Mouse (Mus musculus): ENCODE results near the gene Specc1l. TPM values are rescaled to one million over a fixed set of nuclear protein-coding genes. Genes with fewer than 3 reads are reported as not detected.
A peak's percentile ranks its signal among the peaks of the same experiment; 100 is the strongest.

The Specc1l gene
- polyA plus RNA-seq, 1 experiment from 2014 or later, result 13.3 TPM

DNA sequence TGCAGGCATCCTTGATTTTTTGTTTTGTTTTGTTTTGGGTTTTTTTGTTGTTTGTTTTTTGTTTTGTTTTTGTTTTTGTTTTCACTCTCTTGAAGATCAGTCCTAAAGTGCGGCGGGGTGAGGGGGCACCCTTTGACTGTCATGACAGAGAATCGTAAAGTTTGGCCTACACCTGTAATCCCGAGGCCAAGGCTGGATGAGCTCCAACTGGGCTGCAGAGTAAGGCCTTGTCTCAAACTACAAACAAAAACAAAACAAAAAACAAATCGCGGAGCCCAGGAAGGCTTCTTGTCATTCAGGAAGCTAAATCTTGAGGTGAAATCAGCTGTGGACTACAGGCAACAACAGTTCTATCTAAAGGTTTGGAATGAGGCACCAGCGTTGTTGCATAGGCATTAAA is 1.1 kb downstream of the Specc1l start:
- Histone ChIP-seq H3K4me1 (replicated peaks; ENCODE audit: control insufficient read depth, insufficient read depth, low read length) (peaks cover 6% of the 10 kb centered on the region), H3K27me3 (replicated peaks; ENCODE audit: control insufficient read depth, insufficient read depth, low read length) (no peaks in the 10 kb centered on the region), H3K27ac (ENCODE audit: low read depth, low read length) (no peak overlapping the region), H3K9ac (ENCODE audit: low read depth, low read length) (no peak overlapping the region), H3K36me3 (ENCODE audit: control insufficient read depth, insufficient read depth, low read length) (no peaks in the 10 kb centered on the region), H3K4me2 (peak overlapping the region; percentile 93), H3K4me3 (ENCODE audit: low read depth, low read length) (peak overlapping the region; percentile 85), H3K9me3 (ENCODE audit: control insufficient read depth, low read length) (no peaks in the 10 kb centered on the region)
- ATAC-seq (replicated peaks; ENCODE audit: low FRiP score), result no peak
- 60% methylated on average over 7 of the region's 7 CpGs for WGBS
- DNase-seq (ENCODE audit: low spot score), result no peak

DNA sequence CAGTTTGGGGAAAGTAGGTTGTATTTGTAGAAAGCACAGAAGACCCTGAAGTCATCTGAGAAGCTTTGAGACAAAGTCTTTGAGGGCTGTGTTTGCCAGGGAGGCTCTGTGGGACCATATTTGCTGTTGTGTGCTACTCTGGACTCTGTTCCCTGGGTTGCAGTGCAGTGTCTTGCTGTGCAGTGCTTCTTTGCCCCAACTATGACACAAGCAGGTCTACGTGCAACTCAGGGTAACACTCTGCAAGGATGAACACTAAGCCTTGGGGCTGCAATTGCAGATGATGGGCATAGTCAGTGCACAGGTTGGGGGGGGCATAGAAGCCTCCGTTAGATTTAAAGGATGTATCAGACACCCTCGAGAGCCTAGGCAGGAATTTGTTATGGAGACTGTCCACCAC is 8.8 kb downstream of the Specc1l start:
- H3K36me3 ChIP-seq (ENCODE audit: control insufficient read depth, insufficient read depth, low read length), result no peaks in the 10 kb centered on the region
- H3K9me3 ChIP-seq (ENCODE audit: control insufficient read depth, low read length), result no peaks in the 10 kb centered on the region
- ATAC-seq (replicated peaks; ENCODE audit: low FRiP score), result no peak
- DNase-seq (ENCODE audit: low spot score), result no peak
- 89% methylated on average over 3 of the region's 3 CpGs for WGBS
- peaks cover 5% of the 10 kb centered on the region; the same call in 1 of the 2 replicates for H3K4me1 ChIP-seq (replicated peaks; ENCODE audit: control insufficient read depth, insufficient read depth, low read length)
- no peak overlapping the region for H3K9ac ChIP-seq (ENCODE audit: low read depth, low read length)
- H3K4me3 ChIP-seq (ENCODE audit: low read depth, low read length), result no peak overlapping the region
- H3K4me2 ChIP-seq, result no peak overlapping the region
- H3K27me3 ChIP-seq (replicated peaks; ENCODE audit: control insufficient read depth, insufficient read depth, low read length), result no peaks in the 10 kb centered on the region
- H3K27ac ChIP-seq (ENCODE audit: low read depth, low read length), result no peak overlapping the region

DNA sequence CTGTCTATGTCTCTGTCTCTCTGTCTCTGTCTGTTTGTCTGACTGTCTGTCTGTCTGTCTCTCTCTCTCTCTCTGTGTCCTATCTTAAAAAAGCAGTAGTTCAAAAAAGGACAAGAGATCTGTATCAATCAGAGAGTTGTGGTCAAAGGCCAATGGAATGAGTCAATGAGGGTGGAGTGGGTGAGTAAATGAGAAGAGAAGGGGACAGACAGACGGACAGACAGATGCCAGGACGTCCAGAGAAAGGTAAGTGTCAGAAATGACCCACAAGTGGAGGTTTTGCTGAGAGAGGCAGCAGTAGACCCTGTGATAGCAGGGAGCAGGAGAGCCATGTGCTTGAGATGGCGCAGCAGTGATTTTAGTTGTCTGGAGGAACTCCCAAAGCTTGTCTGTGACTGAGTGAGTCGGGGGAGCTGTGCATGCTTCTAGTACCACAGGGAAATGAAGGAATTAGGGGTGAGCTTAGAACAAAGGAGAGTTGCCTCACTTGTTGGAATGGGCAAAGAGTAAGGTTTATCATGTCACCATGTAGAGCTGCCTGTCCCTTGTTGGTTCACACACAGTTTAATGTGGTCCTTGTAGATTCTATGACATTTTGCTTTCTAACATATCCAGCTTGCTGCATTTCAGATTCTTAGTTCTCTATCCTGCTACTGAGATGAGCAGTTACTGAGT is 10.2 kb downstream of the Specc1l start:
- WGBS, result 61% methylated on average over 4 of the region's 4 CpGs
- DNase-seq (ENCODE audit: low spot score) (no peak), ATAC-seq (replicated peaks; ENCODE audit: low FRiP score) (no peak)
- no peaks in the 10 kb centered on the region for H3K27me3 ChIP-seq (replicated peaks; ENCODE audit: control insufficient read depth, insufficient read depth, low read length)
- H3K4me3 ChIP-seq (ENCODE audit: low read depth, low read length), result no peak overlapping the region
- peaks cover 5% of the 10 kb centered on the region; the same call in 1 of the 2 replicates for H3K4me1 ChIP-seq (replicated peaks; ENCODE audit: control insufficient read depth, insufficient read depth, low read length)
- H3K27ac ChIP-seq (ENCODE audit: low read depth, low read length), result no peak overlapping the region
- no peaks in the 10 kb centered on the region for H3K9me3 ChIP-seq (ENCODE audit: control insufficient read depth, low read length)
- H3K9ac ChIP-seq (ENCODE audit: low read depth, low read length), result no peak overlapping the region
- no peaks in the 10 kb centered on the region for H3K36me3 ChIP-seq (ENCODE audit: control insufficient read depth, insufficient read depth, low read length)
- no peak overlapping the region for H3K4me2 ChIP-seq

DNA sequence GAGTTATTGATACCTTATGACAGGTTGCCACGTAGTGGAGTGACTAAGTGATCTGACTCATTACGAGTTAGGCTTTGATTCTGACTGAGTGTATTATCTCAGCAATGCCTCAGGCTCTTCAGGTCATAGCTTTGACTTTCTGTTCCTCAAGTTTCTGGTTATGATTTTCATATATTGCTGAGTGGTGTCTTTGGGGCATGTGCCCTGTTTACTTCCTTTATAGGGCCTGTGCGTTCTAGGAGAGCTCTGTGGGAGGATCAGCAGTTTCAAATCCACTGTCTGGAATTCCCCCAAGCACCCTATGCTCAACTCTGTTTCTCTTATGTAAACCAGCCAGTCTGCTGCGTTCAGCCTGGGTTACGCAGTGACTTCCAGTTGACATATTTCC is 10.7 kb downstream of the Specc1l start:
- 72% methylated on average over 5 of the region's 5 CpGs for WGBS
- H3K4me2 ChIP-seq, result no peak overlapping the region
- peaks cover 5% of the 10 kb centered on the region; the same call in 1 of the 2 replicates for H3K4me1 ChIP-seq (replicated peaks; ENCODE audit: control insufficient read depth, insufficient read depth, low read length)
- no peaks in the 10 kb centered on the region for H3K36me3 ChIP-seq (ENCODE audit: control insufficient read depth, insufficient read depth, low read length)
- no peak for DNase-seq (ENCODE audit: low spot score)
- no peaks in the 10 kb centered on the region for H3K9me3 ChIP-seq (ENCODE audit: control insufficient read depth, low read length)
- ATAC-seq (replicated peaks; ENCODE audit: low FRiP score), result no peak
- H3K9ac ChIP-seq (ENCODE audit: low read depth, low read length), result no peak overlapping the region
- no peak overlapping the region for H3K27ac ChIP-seq (ENCODE audit: low read depth, low read length)
- H3K27me3 ChIP-seq (replicated peaks; ENCODE audit: control insufficient read depth, insufficient read depth, low read length), result no peaks in the 10 kb centered on the region
- H3K4me3 ChIP-seq (ENCODE audit: low read depth, low read length), result no peak overlapping the region

DNA sequence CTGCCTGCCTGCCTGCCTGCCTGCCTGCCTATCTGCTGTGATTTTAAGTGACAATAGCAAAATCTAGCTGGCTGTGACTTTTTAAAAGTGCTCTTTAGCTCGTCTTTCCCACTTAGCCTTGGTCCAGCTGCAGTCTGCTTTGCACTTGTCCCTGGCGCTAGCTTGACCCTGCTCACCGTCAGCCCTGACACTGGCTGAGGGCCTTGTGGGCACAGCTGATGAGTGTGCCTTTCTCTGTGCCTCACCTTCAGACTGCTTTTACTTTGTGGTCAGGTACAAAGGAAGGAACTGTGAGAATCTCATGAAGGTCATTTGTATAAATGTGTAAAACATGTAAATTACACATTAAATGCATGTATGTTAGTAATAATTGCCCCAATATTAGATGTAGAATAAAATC is 12.3 kb downstream of the Specc1l start:
- H3K9me3 ChIP-seq (ENCODE audit: control insufficient read depth, low read length), result no peaks in the 10 kb centered on the region
- no peaks in the 10 kb centered on the region; the same call in 1 of the 2 replicates for H3K36me3 ChIP-seq (ENCODE audit: control insufficient read depth, insufficient read depth, low read length)
- ATAC-seq (replicated peaks; ENCODE audit: low FRiP score) (no peak), DNase-seq (ENCODE audit: low spot score) (no peak)
- WGBS, result 71% methylated on average over 3 of the region's 3 CpGs
- H3K27ac ChIP-seq (ENCODE audit: low read depth, low read length), result no peak overlapping the region
- H3K4me2 ChIP-seq, result no peak overlapping the region
- peaks cover 5% of the 10 kb centered on the region; the same call in 1 of the 2 replicates for H3K4me1 ChIP-seq (replicated peaks; ENCODE audit: control insufficient read depth, insufficient read depth, low read length)
- no peaks in the 10 kb centered on the region for H3K27me3 ChIP-seq (replicated peaks; ENCODE audit: control insufficient read depth, insufficient read depth, low read length)
- no peak overlapping the region for H3K9ac ChIP-seq (ENCODE audit: low read depth, low read length)
- no peak overlapping the region for H3K4me3 ChIP-seq (ENCODE audit: low read depth, low read length)

DNA sequence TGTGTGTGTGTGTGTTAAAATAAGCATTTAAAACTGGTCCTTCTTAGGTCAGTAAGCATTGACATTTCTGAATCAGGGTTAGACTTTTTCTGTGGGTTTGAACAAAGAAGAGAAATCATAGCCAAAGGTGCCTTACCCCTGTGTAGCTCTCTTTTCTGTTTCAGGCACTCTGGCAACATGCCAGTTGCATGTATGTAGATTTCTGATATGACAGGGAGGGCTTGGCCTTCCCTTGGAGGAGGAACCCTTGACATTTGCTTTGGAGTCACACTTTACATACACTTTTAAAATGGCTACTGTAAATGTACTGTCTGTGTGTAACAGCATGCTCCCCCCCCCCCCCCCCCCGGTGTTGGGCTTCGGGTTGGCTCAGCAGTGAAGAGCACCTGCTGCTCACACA is 12.8 kb downstream of the Specc1l start:
- H3K9ac ChIP-seq (ENCODE audit: low read depth, low read length), result no peak overlapping the region
- no peaks in the 10 kb centered on the region; the same call in 1 of the 2 replicates for H3K36me3 ChIP-seq (ENCODE audit: control insufficient read depth, insufficient read depth, low read length)
- ATAC-seq (replicated peaks; ENCODE audit: low FRiP score), result no peak
- no peaks in the 10 kb centered on the region for H3K27me3 ChIP-seq (replicated peaks; ENCODE audit: control insufficient read depth, insufficient read depth, low read length)
- H3K9me3 ChIP-seq (ENCODE audit: control insufficient read depth, low read length), result no peaks in the 10 kb centered on the region
- peaks cover 5% of the 10 kb centered on the region; the same call in 1 of the 2 replicates for H3K4me1 ChIP-seq (replicated peaks; ENCODE audit: control insufficient read depth, insufficient read depth, low read length)
- WGBS, result 28% methylated on average over 2 of the region's 2 CpGs
- H3K4me3 ChIP-seq (ENCODE audit: low read depth, low read length), result no peak overlapping the region
- no peak for DNase-seq (ENCODE audit: low spot score)
- no peak overlapping the region for H3K27ac ChIP-seq (ENCODE audit: low read depth, low read length)
- H3K4me2 ChIP-seq, result no peak overlapping the region

DNA sequence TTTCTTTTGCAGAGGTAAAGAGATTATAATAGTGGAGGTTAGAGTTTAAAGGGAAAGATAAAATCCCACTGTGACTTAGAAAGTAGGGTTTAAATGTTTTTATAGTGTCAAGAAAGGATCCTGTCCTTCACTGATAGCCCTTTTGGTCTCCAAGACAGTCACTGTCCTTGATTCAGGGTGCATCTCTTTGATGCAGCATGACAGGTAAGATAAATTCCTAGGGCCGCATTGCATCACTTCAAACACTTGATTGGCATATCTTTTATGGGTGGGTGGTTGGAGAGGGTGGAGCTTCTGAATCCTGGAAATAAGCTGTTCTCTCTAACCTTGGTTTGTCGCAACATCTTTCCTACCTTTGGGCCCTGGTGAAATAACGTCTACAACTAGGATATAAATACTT is 15.5 kb downstream of the Specc1l start:
- Histone ChIP-seq H3K36me3 (ENCODE audit: control insufficient read depth, insufficient read depth, low read length) (peaks cover 6% of the 10 kb centered on the region; the same call in 1 of the 2 replicates), H3K9ac (ENCODE audit: low read depth, low read length) (no peak overlapping the region), H3K9me3 (ENCODE audit: control insufficient read depth, low read length) (no peaks in the 10 kb centered on the region), H3K4me3 (ENCODE audit: low read depth, low read length) (no peak overlapping the region), H3K27ac (ENCODE audit: low read depth, low read length) (no peak overlapping the region), H3K4me1 (replicated peaks; ENCODE audit: control insufficient read depth, insufficient read depth, low read length) (no peaks in the 10 kb centered on the region), H3K27me3 (replicated peaks; ENCODE audit: control insufficient read depth, insufficient read depth, low read length) (no peaks in the 10 kb centered on the region), H3K4me2 (no peak overlapping the region)
- 68% methylated on average over 3 of the region's 3 CpGs for WGBS
- DNase-seq (ENCODE audit: low spot score), result no peak
- ATAC-seq (replicated peaks; ENCODE audit: low FRiP score), result no peak

DNA sequence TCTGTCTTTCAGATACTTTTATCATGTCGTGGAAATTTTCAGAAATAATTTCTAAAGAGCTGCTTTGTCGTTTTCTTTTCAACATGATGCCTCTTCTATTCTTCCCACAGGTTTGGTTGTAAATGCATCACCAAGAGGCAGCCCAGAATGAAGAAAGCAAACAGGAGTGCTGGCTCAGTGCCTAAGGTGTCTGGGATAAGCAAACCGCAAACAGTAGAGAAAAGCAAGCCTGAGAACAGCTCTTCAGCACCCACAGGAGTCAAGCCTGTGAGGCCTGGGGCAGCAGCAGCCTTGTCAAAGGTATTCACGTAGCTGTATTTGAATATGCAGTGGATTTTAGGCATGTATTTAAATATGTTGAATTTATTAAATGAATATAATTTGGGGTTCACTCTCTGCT is 18.7 kb downstream of the Specc1l start:
- no peak overlapping the region for H3K4me3 ChIP-seq (ENCODE audit: low read depth, low read length)
- no peak overlapping the region for H3K27ac ChIP-seq (ENCODE audit: low read depth, low read length)
- no peak for DNase-seq (ENCODE audit: low spot score)
- no peaks in the 10 kb centered on the region for H3K27me3 ChIP-seq (replicated peaks; ENCODE audit: control insufficient read depth, insufficient read depth, low read length)
- H3K4me1 ChIP-seq (replicated peaks; ENCODE audit: control insufficient read depth, insufficient read depth, low read length), result no peaks in the 10 kb centered on the region
- no peak overlapping the region for H3K9ac ChIP-seq (ENCODE audit: low read depth, low read length)
- peaks cover 8% of the 10 kb centered on the region; the same call in 1 of the 2 replicates for H3K36me3 ChIP-seq (ENCODE audit: control insufficient read depth, insufficient read depth, low read length)
- no peak for ATAC-seq (replicated peaks; ENCODE audit: low FRiP score)
- H3K4me2 ChIP-seq, result no peak overlapping the region
- H3K9me3 ChIP-seq (ENCODE audit: control insufficient read depth, low read length), result no peaks in the 10 kb centered on the region
- 84% methylated on average over 4 of the region's 4 CpGs for WGBS

DNA sequence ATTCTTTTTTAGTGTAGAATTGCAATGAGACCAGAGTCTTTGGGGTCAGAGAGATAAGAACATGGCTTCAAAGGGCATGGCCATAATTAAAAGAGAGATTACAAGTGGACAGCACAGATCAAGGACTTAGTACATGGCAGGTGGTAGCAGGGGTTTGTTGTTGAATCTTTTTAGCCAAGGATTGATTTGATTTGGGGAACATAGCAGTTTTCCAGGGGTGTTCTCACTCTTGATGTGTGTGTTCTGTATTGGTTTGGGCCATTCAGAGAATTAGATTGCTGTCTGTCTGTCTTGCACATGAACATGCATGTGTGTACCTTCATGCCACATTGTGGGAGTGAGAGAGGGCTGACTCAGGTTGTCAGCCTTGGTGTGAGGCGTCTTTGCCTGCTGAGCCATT is 20.0 kb downstream of the Specc1l start:
- no peak overlapping the region for H3K4me2 ChIP-seq
- no peak for DNase-seq (ENCODE audit: low spot score)
- H3K9ac ChIP-seq (ENCODE audit: low read depth, low read length), result no peak overlapping the region
- H3K36me3 ChIP-seq (ENCODE audit: control insufficient read depth, insufficient read depth, low read length), result peaks cover 8% of the 10 kb centered on the region; the same call in 1 of the 2 replicates
- H3K4me3 ChIP-seq (ENCODE audit: low read depth, low read length), result no peak overlapping the region
- no peaks in the 10 kb centered on the region for H3K9me3 ChIP-seq (ENCODE audit: control insufficient read depth, low read length)
- WGBS, result 88% methylated on average over 1 of the region's 1 CpGs
- no peak overlapping the region for H3K27ac ChIP-seq (ENCODE audit: low read depth, low read length)
- no peaks in the 10 kb centered on the region for H3K27me3 ChIP-seq (replicated peaks; ENCODE audit: control insufficient read depth, insufficient read depth, low read length)
- no peak for ATAC-seq (replicated peaks; ENCODE audit: low FRiP score)
- no peaks in the 10 kb centered on the region for H3K4me1 ChIP-seq (replicated peaks; ENCODE audit: control insufficient read depth, insufficient read depth, low read length)

All from liver, embryonic 11.5 days (tissue).